Mouse (Mus musculus) MEL (cell line): Measurements from ENCODE around the gene Kremen2. TPM values are rescaled to one million over a fixed set of nuclear protein-coding genes. Genes with fewer than 3 reads are reported as not detected.
A peak's percentile ranks its signal among the peaks of the same experiment; 100 is the strongest.

ENCODE experiments used
- DNase-seq: peaks from one replicate; pipeline ENCODE4 v3.0.0; 2011; ENCODE audit warnings: low read depth, low spot score
- H3K27ac ChIP-seq: 2 replicates; pipeline ENCODE4 v1.5.1; 2012; ENCODE audit warnings: low read depth, mild to moderate bottlenecking, control low read depth, low read length, moderate library complexity; ENCODE audit not compliant: control insufficient read depth
- H3K27me3 ChIP-seq, 2 experiments: fragments of 150-350 bp in 1 of 2; sonication (generic) in 1 of 2; 2 replicates each; pipeline ENCODE4 v1.6.1; 2012; ENCODE audit warnings: low read length in 2 of 2, mild to moderate bottlenecking in 2 of 2, improper control_type of control experiment in 1 of 2, moderate library complexity in 1 of 2; ENCODE audit not compliant: insufficient read depth in 2 of 2, control insufficient read depth in 1 of 2
- H3K36me3 ChIP-seq, 2 experiments: 2 replicates each; pipeline ENCODE4 v1.6.1; 2012 to 2014; ENCODE audit warnings: low read length in 2 of 2, improper control_type of control experiment in 1 of 2, inconsistent platforms in 1 of 2, mild to moderate bottlenecking in 1 of 2; ENCODE audit not compliant: insufficient read depth in 2 of 2, control insufficient read depth in 1 of 2
- H3K4me1 ChIP-seq, 2 experiments: fragments of 150-350 bp in 1 of 2; sonication (generic) in 1 of 2; 2 replicates each; pipeline ENCODE4 v1.6.1; 2012; ENCODE audit warnings: low read length in 2 of 2, improper control_type of control experiment in 1 of 2, mild to moderate bottlenecking in 1 of 2; ENCODE audit not compliant: insufficient read depth in 2 of 2, control insufficient read depth in 1 of 2
- H3K4me3 ChIP-seq, 2 experiments: fragments of 150-350 bp in 1 of 2; sonication (generic) in 1 of 2; 2 replicates each; pipeline ENCODE4 v1.5.1; 2012; ENCODE audit warnings: low read depth in 2 of 2, low read length in 2 of 2, mild to moderate bottlenecking in 2 of 2, moderate library complexity in 2 of 2, control low read depth in 1 of 2, improper control_type of control experiment in 1 of 2; ENCODE audit not compliant: control insufficient read depth in 1 of 2, insufficient read depth in 1 of 2
- H3K79me2 ChIP-seq: 2 replicates; pipeline ENCODE4 v1.6.1; 2012; ENCODE audit warnings: mild to moderate bottlenecking, low read length, moderate library complexity; ENCODE audit not compliant: control insufficient read depth, poor library complexity, insufficient read depth
- H3K9ac ChIP-seq: 2 replicates; pipeline ENCODE4 v1.6.1; 2012; ENCODE audit warnings: low read depth, mild to moderate bottlenecking, control low read depth, low read length, moderate library complexity; ENCODE audit not compliant: control insufficient read depth, poor library complexity, severe bottlenecking
- H3K9me3 ChIP-seq: fragments of 150-350 bp; sonication (generic); replicated peaks from 2 replicates; pipeline ENCODE4 v1.6.1; 2012; ENCODE audit warnings: mild to moderate bottlenecking, low read length, improper control_type of control experiment, moderate library complexity; ENCODE audit not compliant: insufficient read depth
- BHLHE40 ChIP-seq: IDR thresholded peaks from 2 replicates; pipeline ENCODE4 v1.6.1; 2012; ENCODE audit warnings: low read depth, mild to moderate bottlenecking, inconsistent platforms, low read length, improper control_type of control experiment, borderline replicate concordance
- CTCF ChIP-seq, 3 experiments: IDR thresholded peaks in 2 of 3; conservative IDR thresholded peaks in 1 of 3; 2 replicates each; pipeline ENCODE4 v1.5.1; 2011 to 2012; ENCODE audit warnings: low read length in 3 of 3, low read depth in 2 of 3, mild to moderate bottlenecking in 2 of 3, improper control_type of control experiment in 1 of 3, inconsistent platforms in 1 of 3, mixed read lengths in 1 of 3, moderate library complexity in 1 of 3; ENCODE audit not compliant: control insufficient read depth in 1 of 3, insufficient read depth in 1 of 3, poor library complexity in 1 of 3, severe bottlenecking in 1 of 3
- E2F4 ChIP-seq: IDR thresholded peaks from 2 replicates; pipeline ENCODE4 v1.6.1; 2011; ENCODE audit warnings: low read depth, low read length, improper control_type of control experiment, borderline replicate concordance
- EP300 ChIP-seq, 2 experiments: IDR thresholded peaks; 2 replicates each; pipeline ENCODE4 v1.6.1; 2011; ENCODE audit warnings: improper control_type of control experiment in 2 of 2, low read length in 2 of 2, low read depth in 1 of 2, mild to moderate bottlenecking in 1 of 2
- GATA1 ChIP-seq: IDR thresholded peaks from 2 replicates; pipeline ENCODE4 v1.6.1; 2011; ENCODE audit warnings: low read depth, low read length, improper control_type of control experiment
- JUND ChIP-seq: IDR thresholded peaks from 2 replicates; pipeline ENCODE4 v1.6.1; 2011; ENCODE audit warnings: low read depth, mild to moderate bottlenecking, improper control_type of control experiment, low read length
- KAT2A ChIP-seq: conservative IDR thresholded peaks from 2 replicates; pipeline ENCODE4 v1.6.1; 2012; ENCODE audit warnings: low read depth, low read length, improper control_type of control experiment, inconsistent platforms
- MAFK ChIP-seq: IDR thresholded peaks from 2 replicates; pipeline ENCODE4 v1.6.1; 2011; ENCODE audit warnings: low read depth, mild to moderate bottlenecking, low read length, improper control_type of control experiment, borderline replicate concordance
- MAX ChIP-seq: IDR thresholded peaks from 2 replicates; pipeline ENCODE4 v1.6.1; 2011; ENCODE audit warnings: low read length, improper control_type of control experiment
- MAZ ChIP-seq: IDR thresholded peaks from 2 replicates; pipeline ENCODE4 v1.6.1; 2012; ENCODE audit warnings: low read depth, mild to moderate bottlenecking, inconsistent platforms, low read length, improper control_type of control experiment
- MXI1 ChIP-seq: IDR thresholded peaks from 2 replicates; pipeline ENCODE4 v1.6.1; 2011; ENCODE audit warnings: mild to moderate bottlenecking, low read depth, low read length, improper control_type of control experiment
- MYC ChIP-seq: IDR thresholded peaks from 2 replicates; pipeline ENCODE4 v1.6.1; 2011; ENCODE audit warnings: low read depth, mild to moderate bottlenecking, low read length, improper control_type of control experiment, moderate library complexity
- POLR2A ChIP-seq, 2 experiments: IDR thresholded peaks; 2 replicates each; pipeline ENCODE4 v1.6.1; 2011 to 2012; ENCODE audit warnings: low read length in 2 of 2, mild to moderate bottlenecking in 2 of 2, control low read depth in 1 of 2, improper control_type of control experiment in 1 of 2, low read depth in 1 of 2, moderate library complexity in 1 of 2; ENCODE audit not compliant: control insufficient read depth in 1 of 2, insufficient read depth in 1 of 2, poor library complexity in 1 of 2
- POLR2AphosphoS5 ChIP-seq: IDR thresholded peaks from 2 replicates; pipeline ENCODE4 v1.6.1; 2012; ENCODE audit warnings: low read depth, borderline replicate concordance, mild to moderate bottlenecking, inconsistent platforms, low read length, moderate library complexity, mixed read lengths
- RAD21 ChIP-seq: IDR thresholded peaks from 2 replicates; pipeline ENCODE4 v1.6.1; 2011; ENCODE audit warnings: mild to moderate bottlenecking, low read depth, low read length, improper control_type of control experiment
- SMC3 ChIP-seq: IDR thresholded peaks from 2 replicates; pipeline ENCODE4 v1.6.1; 2011; ENCODE audit warnings: low read depth, low read length, improper control_type of control experiment
- TCF12 ChIP-seq: IDR thresholded peaks from 2 replicates; pipeline ENCODE4 v1.6.1; 2014; ENCODE audit warnings: low read depth, mild to moderate bottlenecking, inconsistent platforms, low read length, improper control_type of control experiment, moderate library complexity
- UBTF ChIP-seq: IDR thresholded peaks from 2 replicates; pipeline ENCODE4 v1.6.1; 2012; ENCODE audit warnings: low read depth, mild to moderate bottlenecking, inconsistent platforms, low read length, improper control_type of control experiment, moderate library complexity, borderline replicate concordance; ENCODE audit not compliant: insufficient read depth
- USF1 ChIP-seq: IDR thresholded peaks from 2 replicates; pipeline ENCODE4 v1.6.1; 2014; ENCODE audit warnings: low read depth, mild to moderate bottlenecking, inconsistent platforms, low read length, improper control_type of control experiment, moderate library complexity
- ZC3H11A ChIP-seq: IDR thresholded peaks from 2 replicates; pipeline ENCODE4 v1.6.1; 2012; ENCODE audit warnings: low read depth, mild to moderate bottlenecking, inconsistent platforms, low read length, improper control_type of control experiment
- ZKSCAN1 ChIP-seq: IDR thresholded peaks from 2 replicates; pipeline ENCODE4 v1.6.1; 2012; ENCODE audit warnings: low read depth, mild to moderate bottlenecking, inconsistent platforms, low read length, improper control_type of control experiment, moderate library complexity
- ZMIZ1 ChIP-seq: IDR thresholded peaks from 2 replicates; pipeline ENCODE4 v1.6.1; 2012; ENCODE audit warnings: low read depth, mild to moderate bottlenecking, inconsistent platforms, low read length, improper control_type of control experiment, moderate library complexity
- ZNF384 ChIP-seq: IDR thresholded peaks from 2 replicates; pipeline ENCODE4 v1.6.1; 2012; ENCODE audit warnings: low read depth, mild to moderate bottlenecking, inconsistent platforms, low read length, improper control_type of control experiment
- polyA plus RNA-seq, 2 experiments: library from polyadenylated mRNA; stranded (reverse) in 1 of 2; unstranded in 1 of 2; fragments of >175 nt in 1 of 2; fragments of >200 nt in 1 of 2; gene quantifications; 2 replicates each; pipeline versions ENCODE4 v1.2.1 to v1.2.4; 2012; ENCODE audit warnings: low replicate concordance in 2 of 2, low read depth in 1 of 2; ENCODE audit not compliant: insufficient read length in 2 of 2, insufficient read depth in 1 of 2, missing spikeins in 1 of 2
- total RNA-seq: library from RNA; depleted of rRNA; stranded (reverse); fragments of 300-350 nt; gene quantifications from 2 replicates; pipeline ENCODE4 v1.2.3, GENCODE M21; 2012

Kremen2 gene
- total and polyA plus RNA-seq, 3 experiments: 0.11 TPM; not detected in 2

- peak; percentile 78 for DNase-seq
- Histone ChIP-seq H3K36me3 (peaks cover 0 to 4% of the 10 kb centered on the region in 2 experiments; a peak in 2 of 4 replicates), H3K27me3 (no peaks in the 10 kb centered on the region), H3K9ac (0 out of 2 replicates have a peak overlapping the region, but pooled peaks have one; percentile 28), H3K9me3 (no peaks in the 10 kb centered on the region), H3K4me1 (peaks cover 4 to 23% of the 10 kb centered on the region in 2 experiments; a peak in 3 of 4 replicates), H3K4me3 (no peak overlapping the region), H3K79me2 (no peaks in the 10 kb centered on the region), H3K27ac (no peak overlapping the region)
- TF ChIP-seq GATA1 (no peak), KAT2A (no peak), RAD21 (no peak), ZMIZ1 (no peak)
Observed at GRCm38 (mm10) chr17:23746767-23747166, 1.1 kb upstream of the Kremen2 start.

- no peaks in the 10 kb centered on the region for H3K9me3 ChIP-seq
- no peak overlapping the region for H3K9ac ChIP-seq
- peaks cover 4 to 23% of the 10 kb centered on the region in 2 experiments; a peak in 3 of 4 replicates for H3K4me1 ChIP-seq
- TF ChIP-seq E2F4 (no peak), CTCF (IDR thresholded peaks at IDR 0.05 in 2 of 3, conservative IDR thresholded peaks at IDR 0.05 in 1 of 3; ENCODE audit: control insufficient read depth in 1 of 3, insufficient read depth in 1 of 3, low read depth in 2 of 3, low read length in 3 of 3, poor library complexity in 1 of 3, severe bottlenecking in 1 of 3) (peak; percentile 10 to 57 (median 37); a peak in 4 of 6 replicates)
- peaks cover 0 to 4% of the 10 kb centered on the region in 2 experiments; a peak in 2 of 4 replicates for H3K36me3 ChIP-seq
- no peaks in the 10 kb centered on the region for H3K79me2 ChIP-seq
- H3K27ac ChIP-seq: no peak overlapping the region
- H3K27me3 ChIP-seq: no peaks in the 10 kb centered on the region
- DNase-seq: peak; percentile 48
- H3K4me3 ChIP-seq: no peak overlapping the region
Observed at GRCm38 (mm10) chr17:23746311-23746710, 678 bp upstream of the Kremen2 start.

GRCm38 (mm10) chr17:23744651-23745050 is 982 bp downstream of the Kremen2 start:
- H3K9ac ChIP-seq: no peak overlapping the region
- H3K27ac ChIP-seq: no peak overlapping the region
- no peaks in the 10 kb centered on the region for H3K27me3 ChIP-seq
- no peak overlapping the region for H3K4me3 ChIP-seq
- H3K79me2 ChIP-seq: no peaks in the 10 kb centered on the region; the same call in 1 of the 2 replicates
- peaks cover 0 to 4% of the 10 kb centered on the region in 2 experiments; a peak in 2 of 4 replicates for H3K36me3 ChIP-seq
- TF ChIP-seq TCF12 (no peak), ZMIZ1 (no peak), POLR2AphosphoS5 (no peak), BHLHE40 (no peak), GATA1 (no peak), JUND (no peak), MXI1 (no peak), MAFK (no peak), ZC3H11A (no peak), MYC (no peak), ZKSCAN1 (no peak), POLR2A (IDR thresholded peaks at IDR 0.05; ENCODE audit: control insufficient read depth in 1 of 2, insufficient read depth in 1 of 2, low read depth in 1 of 2, low read length in 2 of 2, poor library complexity in 1 of 2) (no peak), USF1 (no peak), UBTF (no peak), SMC3 (no peak), E2F4 (no peak), MAX (no peak), ZNF384 (no peak), EP300 (IDR thresholded peaks at IDR 0.05; ENCODE audit: low read depth in 1 of 2, low read length in 2 of 2) (no peak), MAZ (no peak)
- peaks cover 4 to 26% of the 10 kb centered on the region in 2 experiments; a peak in 3 of 4 replicates for H3K4me1 ChIP-seq
- no peaks in the 10 kb centered on the region for H3K9me3 ChIP-seq
- no peak for DNase-seq
